Mouse (Mus musculus): Measurements from ENCODE around the gene Mpv17. TPM values are rescaled to one million over a fixed set of nuclear protein-coding genes. Genes with fewer than 3 reads are reported as not detected.

Mpv17 gene
- polyA plus RNA-seq, 1 experiment: 35.8 TPM

- no peak overlapping the region for H3K4me3 ChIP-seq
- peaks cover 22% of the 10 kb centered on the region for H3K27me3 ChIP-seq (ENCODE audit: control insufficient read depth, insufficient read depth, insufficient read length)
- no peaks in the 10 kb centered on the region for H3K79me2 ChIP-seq (ENCODE audit: control insufficient read depth, insufficient read depth)
- no peak for TF ChIP-seq MAX (IDR thresholded peaks at IDR 0.05; ENCODE audit: low read depth)
- peak; percentile 68 for TF ChIP-seq REST (IDR thresholded peaks at IDR 0.05; ENCODE audit: insufficient read depth, insufficient read length)
- TF ChIP-seq MYOD1 (IDR thresholded peaks at IDR 0.05; ENCODE audit: control insufficient read depth in 1 of 3, insufficient read length in 2 of 3, low read depth in 2 of 3): no peak
- no peak for TF ChIP-seq MYOG (IDR thresholded peaks at IDR 0.05; ENCODE audit: control insufficient read depth in 1 of 3, insufficient read depth in 1 of 3, insufficient read length in 2 of 3, low read depth in 2 of 3)
- H3K4me2 ChIP-seq (ENCODE audit: low read depth): no peak overlapping the region
- no peak overlapping the region for H3ac ChIP-seq (ENCODE audit: control insufficient read depth, insufficient read length)
- no peaks in the 10 kb centered on the region for H3K36me3 ChIP-seq (ENCODE audit: control insufficient read depth, insufficient read depth)
These were observed 15.1 kb downstream of the Mpv17 start for GRCm38 (mm10) chr5:31138968-31139425.

GRCm38 (mm10) chr5:31138241-31138967 lies 15.6 kb downstream of the Mpv17 start, which contains the start of gene Ucn:
Gene Ucn, minus strand, starts transcription at chr5:31138829.
- Histone ChIP-seq H3K79me2 (ENCODE audit: control insufficient read depth, insufficient read depth) (no peaks in the 10 kb centered on the region), H3K4me2 (ENCODE audit: low read depth) (no peak within 1 kb of the TSS), H3K4me3 (no peak within 1 kb of the TSS), H3K27me3 (ENCODE audit: control insufficient read depth, insufficient read depth, insufficient read length) (peaks cover 22% of the 10 kb centered on the region), H3ac (ENCODE audit: control insufficient read depth, insufficient read length) (no peak within 1 kb of the TSS), H3K36me3 (ENCODE audit: control insufficient read depth, insufficient read depth) (no peaks in the 10 kb centered on the region)
- TF ChIP-seq POLR2AphosphoS2 (IDR thresholded peaks at IDR 0.05; ENCODE audit: insufficient read length, low read depth): peak; percentile 47
- peak in 2 of 3 experiments; percentile 40 to 69 for TF ChIP-seq MYOD1 (IDR thresholded peaks at IDR 0.05; ENCODE audit: control insufficient read depth in 1 of 3, insufficient read length in 2 of 3, low read depth in 2 of 3)
- no peak for TF ChIP-seq E2F4 (IDR thresholded peaks at IDR 0.05; ENCODE audit: insufficient read depth)
- no peak for TF ChIP-seq CEBPB (IDR thresholded peaks at IDR 0.05; ENCODE audit: insufficient read depth, poor library complexity, severe bottlenecking)
- peak in 2 of 3 experiments; percentile 54 to 60 for TF ChIP-seq MYOG (IDR thresholded peaks at IDR 0.05; ENCODE audit: control insufficient read depth in 1 of 3, insufficient read depth in 1 of 3, insufficient read length in 2 of 3, low read depth in 2 of 3)

GRCm38 (mm10) chr5:31137658-31138057 lies 16.4 kb downstream of the Mpv17 start:
- Histone ChIP-seq H3K27me3 (ENCODE audit: control insufficient read depth, insufficient read depth, insufficient read length) (peaks cover 22% of the 10 kb centered on the region), H3K4me3 (no peak overlapping the region), H3K4me2 (ENCODE audit: low read depth) (no peak overlapping the region), H3K79me2 (ENCODE audit: control insufficient read depth, insufficient read depth) (no peaks in the 10 kb centered on the region), H3ac (ENCODE audit: control insufficient read depth, insufficient read length) (no peak overlapping the region), H3K36me3 (ENCODE audit: control insufficient read depth, insufficient read depth) (no peaks in the 10 kb centered on the region)
- no peak for TF ChIP-seq MAX (IDR thresholded peaks at IDR 0.05; ENCODE audit: low read depth)
- TF ChIP-seq MYOD1 (IDR thresholded peaks at IDR 0.05; ENCODE audit: control insufficient read depth in 1 of 3, insufficient read length in 2 of 3, low read depth in 2 of 3): no peak
- TF ChIP-seq E2F4 (IDR thresholded peaks at IDR 0.05; ENCODE audit: insufficient read depth): no peak
- no peak for TF ChIP-seq REST (IDR thresholded peaks at IDR 0.05; ENCODE audit: insufficient read depth, insufficient read length)
- TF ChIP-seq MYOG (IDR thresholded peaks at IDR 0.05; ENCODE audit: control insufficient read depth in 1 of 3, insufficient read depth in 1 of 3, insufficient read length in 2 of 3, low read depth in 2 of 3): no peak
- TF ChIP-seq POLR2AphosphoS2 (IDR thresholded peaks at IDR 0.05; ENCODE audit: insufficient read length, low read depth): no peak
- no peak for TF ChIP-seq TCF12 (IDR thresholded peaks at IDR 0.05; ENCODE audit: insufficient read depth, poor library complexity, severe bottlenecking)
- TF ChIP-seq POLR2A (IDR thresholded peaks at IDR 0.05; ENCODE audit: insufficient read length, low read depth): no peak
- no peak for TF ChIP-seq SRF (IDR thresholded peaks at IDR 0.05; ENCODE audit: control insufficient read depth, insufficient read length, low read depth)

- Histone ChIP-seq H3K79me2 (ENCODE audit: control insufficient read depth, insufficient read depth) (no peaks in the 10 kb centered on the region), H3K4me3 (no peak overlapping the region), H3K4me2 (ENCODE audit: low read depth) (no peak overlapping the region)
These were observed 17.2 kb downstream of the Mpv17 start for GRCm38 (mm10) chr5:31136730-31137424.

GRCm38 (mm10) chr5:31126050-31126449 lies 28.0 kb downstream of the Mpv17 start:
- Histone ChIP-seq H3ac (ENCODE audit: control insufficient read depth, insufficient read length) (no peak overlapping the region), H3K4me3 (no peak overlapping the region), H3K27me3 (ENCODE audit: control insufficient read depth, insufficient read depth, insufficient read length) (peaks cover 5% of the 10 kb centered on the region), H3K36me3 (ENCODE audit: control insufficient read depth, insufficient read depth) (no peaks in the 10 kb centered on the region), H3K4me2 (ENCODE audit: low read depth) (no peak overlapping the region), H3K79me2 (ENCODE audit: control insufficient read depth, insufficient read depth) (no peaks in the 10 kb centered on the region)
- TF ChIP-seq USF1 (IDR thresholded peaks at IDR 0.05; ENCODE audit: low read depth): no peak
- TF ChIP-seq MYOG (IDR thresholded peaks at IDR 0.05; ENCODE audit: control insufficient read depth in 1 of 3, insufficient read depth in 1 of 3, insufficient read length in 2 of 3, low read depth in 2 of 3): no peak
- TF ChIP-seq E2F4 (IDR thresholded peaks at IDR 0.05; ENCODE audit: insufficient read depth): no peak
- TF ChIP-seq CEBPB (IDR thresholded peaks at IDR 0.05; ENCODE audit: insufficient read depth, poor library complexity, severe bottlenecking): no peak
- no peak for TF ChIP-seq MAX (IDR thresholded peaks at IDR 0.05; ENCODE audit: low read depth)
- no peak for TF ChIP-seq MYOD1 (IDR thresholded peaks at IDR 0.05; ENCODE audit: control insufficient read depth in 1 of 3, insufficient read length in 2 of 3, low read depth in 2 of 3)
- no peak for TF ChIP-seq REST (IDR thresholded peaks at IDR 0.05; ENCODE audit: insufficient read depth, insufficient read length)
- TF ChIP-seq TCF12 (IDR thresholded peaks at IDR 0.05; ENCODE audit: insufficient read depth, poor library complexity, severe bottlenecking): no peak
- TF ChIP-seq POLR2A (IDR thresholded peaks at IDR 0.05; ENCODE audit: insufficient read length, low read depth): no peak
- no peak for TF ChIP-seq TCF3 (IDR thresholded peaks at IDR 0.05; ENCODE audit: insufficient read length, low read depth)
- TF ChIP-seq POLR2AphosphoS2 (IDR thresholded peaks at IDR 0.05; ENCODE audit: insufficient read length, low read depth): no peak
- no peak for TF ChIP-seq SRF (IDR thresholded peaks at IDR 0.05; ENCODE audit: control insufficient read depth, insufficient read length, low read depth)

More at GRCm38 (mm10) chr5:31136730-31137424, 17.2 kb downstream of the Mpv17 start:
- Histone ChIP-seq H3K27me3 (ENCODE audit: control insufficient read depth, insufficient read depth, insufficient read length) (peaks cover 24% of the 10 kb centered on the region), H3ac (ENCODE audit: control insufficient read depth, insufficient read length) (no peak overlapping the region), H3K36me3 (ENCODE audit: control insufficient read depth, insufficient read depth) (no peaks in the 10 kb centered on the region)
- no peak for TF ChIP-seq MYOD1 (IDR thresholded peaks at IDR 0.05; ENCODE audit: control insufficient read depth in 1 of 3, insufficient read length in 2 of 3, low read depth in 2 of 3)
- no peak for TF ChIP-seq USF1 (IDR thresholded peaks at IDR 0.05; ENCODE audit: low read depth)
- TF ChIP-seq TCF12 (IDR thresholded peaks at IDR 0.05; ENCODE audit: insufficient read depth, poor library complexity, severe bottlenecking): no peak
- TF ChIP-seq POLR2A (IDR thresholded peaks at IDR 0.05; ENCODE audit: insufficient read length, low read depth): no peak
- no peak for TF ChIP-seq MAX (IDR thresholded peaks at IDR 0.05; ENCODE audit: low read depth)
- TF ChIP-seq MYOG (IDR thresholded peaks at IDR 0.05; ENCODE audit: control insufficient read depth in 1 of 3, insufficient read depth in 1 of 3, insufficient read length in 2 of 3, low read depth in 2 of 3): no peak
- no peak for TF ChIP-seq CEBPB (IDR thresholded peaks at IDR 0.05; ENCODE audit: insufficient read depth, poor library complexity, severe bottlenecking)
- TF ChIP-seq POLR2AphosphoS2 (IDR thresholded peaks at IDR 0.05; ENCODE audit: insufficient read length, low read depth): no peak
- no peak for TF ChIP-seq REST (IDR thresholded peaks at IDR 0.05; ENCODE audit: insufficient read depth, insufficient read length)
- TF ChIP-seq TCF3 (IDR thresholded peaks at IDR 0.05; ENCODE audit: insufficient read length, low read depth): no peak
- no peak for TF ChIP-seq SRF (IDR thresholded peaks at IDR 0.05; ENCODE audit: control insufficient read depth, insufficient read length, low read depth)
- no peak for TF ChIP-seq E2F4 (IDR thresholded peaks at IDR 0.05; ENCODE audit: insufficient read depth)

Data from myocyte (in vitro differentiated cells).